Mouse (Mus musculus) adipocyte (in vitro differentiated cells): ENCODE data around the gene Fam167b.
A peak's percentile ranks its signal among the peaks of the same experiment; 100 is the strongest.

Experiments
- DNase-seq: peaks from one replicate; pipeline ENCODE4 v3.0.0-alpha.2; 2016; ENCODE audit warnings: low spot score

The Fam167b gene

DNA sequence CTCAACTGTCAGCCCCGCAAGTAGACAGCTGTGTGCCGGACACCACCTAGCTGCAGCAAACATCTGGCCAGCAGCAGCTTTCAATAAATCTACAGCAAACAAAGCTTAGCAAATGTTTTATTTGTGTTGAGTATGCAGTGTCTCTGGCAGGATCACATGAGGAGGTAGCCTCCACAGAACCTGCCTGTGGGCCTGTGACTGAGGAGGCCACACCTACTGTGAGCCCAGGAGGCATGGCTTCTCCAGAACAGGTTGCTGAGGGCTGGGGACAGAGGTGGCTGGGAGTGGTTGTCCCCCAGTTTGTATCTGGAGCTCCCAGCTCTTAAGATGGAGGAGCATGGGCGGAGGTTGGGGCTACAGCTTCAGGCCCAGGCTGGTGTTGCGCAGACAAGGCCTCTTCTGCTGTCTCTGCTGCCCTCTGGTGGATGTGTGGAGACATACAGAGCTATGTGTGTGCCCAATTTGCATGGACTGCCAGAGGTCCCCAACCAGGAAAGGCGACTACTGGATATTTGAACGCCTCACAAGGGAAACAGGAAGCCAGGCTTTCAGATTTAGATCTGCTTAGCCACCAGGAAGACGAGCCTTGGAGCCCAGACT lies 30.2 kb upstream of the Fam167b start:
- peak; percentile 88 for DNase-seq

DNA sequence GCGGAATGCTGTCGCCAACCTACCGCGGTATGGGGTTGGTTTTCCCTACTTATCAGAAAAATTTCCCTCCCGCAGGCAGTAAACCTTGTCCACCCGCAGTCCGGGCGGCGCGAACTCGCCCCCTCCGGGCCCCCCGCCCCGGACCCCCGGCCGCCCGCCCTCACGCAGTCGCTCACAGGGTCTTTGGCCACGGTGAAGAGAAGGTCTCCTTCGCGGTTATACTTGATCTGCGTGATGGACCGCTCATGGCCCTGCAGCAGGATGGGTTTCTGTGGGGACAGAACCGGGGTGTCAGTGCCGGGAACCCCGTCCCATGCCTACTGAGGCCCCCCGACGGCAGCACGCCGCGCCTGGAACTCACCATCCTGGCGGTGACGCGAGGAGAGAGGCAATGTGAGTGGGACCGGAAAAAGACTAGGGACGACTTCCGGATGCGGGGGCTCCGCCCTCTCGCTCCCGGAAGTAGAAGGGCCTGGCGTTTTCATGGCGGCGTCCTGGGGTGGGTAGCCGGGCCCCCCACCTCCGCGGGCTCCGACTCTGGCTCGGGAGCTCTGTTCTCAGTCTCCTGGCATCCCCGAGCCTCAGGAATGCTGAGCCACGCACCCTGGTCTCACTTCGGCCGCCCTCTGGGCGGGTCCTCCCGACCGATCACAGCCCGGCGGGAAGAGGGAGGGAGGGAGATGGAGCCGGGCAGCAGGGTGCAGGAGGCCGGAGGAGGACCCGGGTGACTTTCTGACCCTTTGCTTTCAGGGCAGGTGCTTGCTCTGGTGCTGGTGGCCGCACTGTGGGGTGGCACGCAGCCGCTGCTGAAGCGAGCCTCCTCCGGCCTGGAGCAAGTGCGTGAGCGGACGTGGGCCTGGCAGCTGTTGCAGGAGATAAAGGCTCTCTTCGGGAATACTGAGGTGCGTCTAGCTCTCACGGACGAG lies 22.1 kb upstream of the Fam167b start, which contains the start of the genes Eif3i and Tmem234:
Gene Eif3i (minus strand): TSS at position 416 of the 926 bp plus-strand sequence.
Gene Tmem234 (plus strand): TSS at position 436 of the 926 bp plus-strand sequence.
- DNase-seq: peak; percentile 79

DNA sequence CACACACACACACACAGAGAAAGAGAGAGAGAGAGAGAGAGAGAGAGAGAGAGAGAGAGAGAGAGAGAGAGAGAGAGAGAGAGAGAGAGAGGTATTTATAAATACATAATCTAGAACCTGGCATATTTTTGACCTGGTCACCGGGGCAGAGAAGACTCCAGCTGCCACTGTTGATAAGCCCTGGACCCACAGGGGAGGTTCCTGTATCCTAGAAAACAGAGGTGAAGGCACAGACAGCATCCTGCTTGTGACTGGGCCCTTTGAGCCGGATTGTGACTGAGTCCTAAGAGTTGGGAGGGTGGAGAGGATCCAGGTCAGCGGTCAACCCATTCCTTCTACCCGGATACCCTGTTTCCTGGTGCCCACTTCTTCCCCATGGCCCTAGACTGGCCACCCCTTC lies 10.5 kb upstream of the Fam167b start:
- no peak for DNase-seq

DNA sequence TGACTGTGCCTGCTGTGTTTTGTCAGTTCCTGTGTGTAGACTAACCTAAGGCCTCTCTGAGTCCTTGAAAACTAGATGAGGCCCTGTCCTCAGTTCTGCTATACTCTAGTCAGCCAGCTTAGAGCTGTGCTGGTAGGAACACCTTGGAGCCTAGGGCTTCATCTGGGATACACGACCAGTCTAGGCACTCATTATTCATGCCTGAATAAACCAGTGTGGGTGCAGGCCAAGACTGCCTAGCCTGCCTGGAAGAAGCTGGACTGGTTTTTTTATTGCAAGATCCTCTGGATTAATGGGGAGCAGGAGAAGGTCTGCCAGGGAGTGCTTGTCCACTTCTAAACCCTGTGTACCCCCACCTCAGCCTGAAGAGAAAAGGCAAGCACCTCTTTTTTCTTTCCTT lies 8.6 kb upstream of the Fam167b start:
- no peak for DNase-seq

DNA sequence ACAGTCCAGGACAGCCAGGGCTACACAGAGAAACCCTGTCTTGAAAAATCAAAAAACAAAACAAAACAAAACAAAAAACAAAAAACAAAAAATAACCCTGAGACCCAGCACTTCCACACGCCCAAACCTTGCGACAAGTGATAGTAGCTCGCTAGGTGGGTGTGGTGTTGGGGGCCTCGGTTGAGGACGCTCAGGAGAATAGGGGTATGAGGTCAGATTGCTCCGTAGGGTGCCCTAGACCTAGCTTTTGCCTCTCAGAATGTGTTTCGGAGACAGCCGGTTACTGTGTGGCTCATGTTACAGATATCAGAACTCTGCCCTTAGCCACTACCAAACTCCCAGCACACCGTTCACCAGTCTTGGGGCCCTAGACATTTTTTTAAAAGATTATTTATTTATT lies 7.4 kb upstream of the Fam167b start:
- DNase-seq: no peak

DNA sequence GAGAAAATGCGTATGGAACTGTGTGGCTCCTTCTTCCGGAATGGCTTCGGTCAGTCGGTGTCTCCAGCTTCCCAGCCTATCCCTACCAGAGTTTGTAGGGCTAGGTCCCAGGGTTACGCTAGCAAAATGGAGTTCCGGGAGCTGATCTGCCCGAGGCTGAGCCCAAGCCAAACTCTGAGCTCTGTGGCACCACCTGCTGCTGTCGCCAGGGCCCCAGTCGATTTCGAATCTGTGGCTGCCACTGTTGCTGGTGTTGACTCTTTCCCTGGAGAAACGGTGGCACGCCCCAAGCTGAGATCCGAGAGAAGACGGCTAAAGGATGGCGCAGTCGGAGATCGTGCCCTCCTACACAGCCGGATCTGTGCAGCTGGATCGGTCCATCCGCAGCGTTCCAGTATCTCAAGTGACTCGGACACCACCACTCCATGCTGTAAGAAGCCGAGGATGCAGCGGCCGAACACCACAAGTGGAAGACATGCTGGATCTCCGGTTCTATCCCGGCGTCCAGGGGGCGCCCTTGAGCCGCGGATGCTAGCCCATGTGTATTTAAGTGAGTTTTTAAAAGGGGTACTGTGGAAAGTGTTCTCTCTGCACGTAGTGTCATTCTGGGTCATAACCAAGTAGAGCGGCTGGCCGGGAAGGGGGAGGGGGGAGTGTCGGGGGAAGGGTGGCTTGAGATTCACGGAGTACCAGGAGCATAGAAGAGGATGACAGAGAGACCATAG lies 6.7 kb upstream of the Fam167b start:
- peak; percentile 20 for DNase-seq

DNA sequence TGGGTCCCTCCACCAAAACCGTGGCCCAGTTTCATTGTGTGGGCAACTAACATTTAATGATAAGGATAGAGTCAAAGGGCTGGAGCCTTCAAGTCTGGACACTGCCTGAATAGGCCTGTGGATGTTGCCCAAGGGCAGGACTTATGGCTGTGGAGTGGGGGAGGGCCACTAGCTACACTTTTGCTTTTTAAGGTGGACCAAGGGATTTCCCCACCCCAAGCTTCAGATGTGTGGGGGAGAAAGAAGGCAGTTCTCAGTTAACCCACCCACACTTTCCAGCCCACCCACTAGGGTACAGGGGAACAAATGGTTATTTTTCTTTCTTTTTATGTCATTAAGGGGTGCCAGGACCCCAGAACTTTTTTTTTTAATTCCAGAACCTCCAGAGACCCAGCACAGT lies 6.0 kb upstream of the Fam167b start:
- no peak for DNase-seq

DNA sequence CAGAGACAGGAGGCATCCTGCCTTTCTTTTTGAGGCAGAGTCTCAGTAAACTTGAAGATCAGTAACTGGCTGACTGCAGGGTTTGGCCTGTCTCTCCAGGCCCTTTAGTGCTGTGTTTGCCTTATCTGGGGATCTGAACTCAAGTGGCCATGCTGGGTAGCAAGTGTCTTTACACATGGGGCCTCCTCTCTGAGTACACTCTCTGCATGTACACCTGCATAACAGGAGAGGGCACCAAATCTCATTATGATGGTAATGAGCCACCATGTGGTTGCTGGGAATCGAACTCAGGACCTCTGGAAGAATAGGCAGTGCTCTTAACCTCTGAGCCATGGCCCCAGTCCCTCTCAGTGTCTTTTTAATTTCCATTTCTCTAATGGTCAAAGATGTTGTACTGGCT lies 3.9 kb upstream of the Fam167b start:
- no peak for DNase-seq

DNA sequence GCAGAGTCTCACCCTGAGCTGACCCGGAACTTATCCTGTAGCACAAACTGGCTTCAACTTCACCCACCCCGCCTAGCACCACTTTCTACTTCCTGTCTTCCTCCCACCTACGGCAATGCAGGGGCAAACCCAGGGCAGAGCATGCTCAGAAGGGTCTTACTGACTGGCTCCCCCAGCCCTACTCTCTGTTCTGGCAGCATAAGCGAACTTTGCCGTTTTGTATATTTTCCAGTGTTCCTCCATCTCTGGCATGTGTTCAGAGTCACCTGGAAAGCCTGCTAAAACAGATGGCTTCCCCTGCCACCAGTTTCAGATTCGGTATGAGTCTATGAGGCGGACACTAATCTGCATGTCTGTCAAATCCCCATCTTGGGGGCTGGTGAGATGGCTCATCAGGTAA lies 2.0 kb upstream of the Fam167b start:
- DNase-seq: no peak

DNA sequence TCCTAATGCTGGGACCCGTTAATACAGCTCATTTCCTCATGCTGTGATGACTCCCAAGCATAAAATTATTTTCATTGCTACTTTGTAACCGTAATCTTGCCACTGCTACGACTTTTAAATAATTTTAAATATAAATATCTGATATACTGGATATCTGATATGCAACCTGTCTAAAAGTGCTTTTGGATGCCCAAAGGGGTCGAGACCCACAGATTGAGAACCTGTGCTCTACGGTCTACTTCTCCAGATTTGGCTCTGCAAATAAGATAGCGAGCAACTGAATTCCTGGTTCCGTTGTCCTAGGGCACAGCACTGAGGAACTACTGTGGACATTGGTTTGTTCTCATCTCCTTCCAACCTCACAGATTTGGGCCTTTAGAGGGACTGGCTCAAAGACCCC lies 661 bp downstream of the Fam167b start:
- DNase-seq: no peak

DNA sequence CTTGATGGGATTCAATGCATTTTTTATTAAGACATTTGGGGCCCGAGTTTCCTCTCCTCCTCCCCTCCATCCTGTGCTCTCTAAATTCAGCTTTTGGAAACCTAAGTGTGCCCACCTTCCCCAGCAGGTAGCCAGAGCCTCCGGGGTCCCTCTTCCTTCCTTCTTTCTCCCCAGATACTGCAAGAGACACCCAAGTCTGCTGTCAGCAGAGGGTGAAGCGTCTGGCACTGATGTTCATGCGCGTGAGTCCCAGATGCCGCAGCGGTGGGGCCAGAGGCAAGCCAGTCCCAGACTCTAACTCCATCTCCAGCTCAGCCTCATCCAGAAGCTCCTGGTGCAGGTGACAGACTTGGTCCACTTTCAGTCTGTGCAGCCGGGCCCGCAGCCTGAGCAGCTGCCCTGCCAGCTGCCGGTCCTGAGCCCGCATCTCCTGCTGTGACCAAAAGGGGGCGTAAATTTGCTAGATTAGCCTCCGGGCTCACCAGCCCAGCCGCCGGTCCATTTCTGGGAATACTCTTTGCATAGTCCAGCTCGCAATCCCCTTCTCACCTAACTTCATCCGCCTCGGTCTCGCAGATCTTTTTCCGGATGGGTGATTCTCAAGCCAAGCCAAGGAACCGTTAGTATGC lies 1.4 kb downstream of the Fam167b start:
- no peak for DNase-seq

DNA sequence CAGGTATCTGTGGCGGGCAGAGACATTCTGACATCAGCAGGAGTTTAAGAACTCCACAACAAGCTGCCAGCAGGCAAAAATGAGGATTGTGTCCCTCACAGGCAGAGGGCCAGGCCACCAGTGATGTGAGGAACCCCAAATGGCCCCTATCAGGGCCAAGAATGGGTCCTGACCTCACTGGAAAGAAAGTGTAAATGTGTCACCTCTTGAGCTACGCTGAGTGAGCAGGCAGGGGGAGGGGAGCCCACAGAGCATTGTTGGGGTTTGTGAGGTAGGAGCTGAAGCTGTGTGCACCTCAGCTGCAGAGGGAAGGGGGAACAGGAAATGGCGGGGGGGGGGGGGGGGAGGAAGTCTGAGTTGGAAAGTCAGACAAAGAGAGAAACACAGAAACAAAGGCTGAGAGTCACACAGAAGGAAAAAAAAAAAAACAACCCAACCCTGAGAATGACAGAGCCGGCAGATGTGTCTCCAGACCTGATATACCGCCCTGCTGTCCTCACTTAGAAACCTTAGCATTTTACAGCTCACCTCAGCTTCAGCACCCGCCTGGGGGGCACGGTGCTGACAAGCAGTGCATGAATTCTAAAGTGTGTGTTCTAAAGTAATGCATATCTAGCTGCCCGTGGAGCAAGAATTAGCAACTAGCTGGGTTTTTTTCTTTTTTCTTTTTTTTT lies 3.0 kb downstream of the Fam167b start:
- no peak for DNase-seq

DNA sequence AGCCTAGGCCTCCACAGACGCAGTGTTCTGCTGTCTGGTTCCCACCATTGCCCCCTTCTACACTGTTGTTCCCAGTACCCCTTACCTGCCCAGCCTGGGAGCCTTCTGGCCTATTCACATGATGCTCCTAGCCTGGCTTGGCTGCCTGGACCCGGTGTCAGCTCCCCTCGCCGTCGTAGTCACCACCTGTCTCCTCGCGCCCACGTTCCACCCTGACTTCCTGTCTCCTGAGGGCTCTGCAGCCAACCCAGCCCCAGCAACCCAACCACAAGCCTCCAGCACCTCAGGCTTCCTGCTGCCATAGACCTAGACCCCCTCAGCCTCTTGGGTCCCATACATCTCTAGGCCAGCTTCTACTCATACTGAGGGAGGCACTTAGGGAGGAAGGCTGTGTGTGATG lies 4.9 kb downstream of the Fam167b start, which contains the start of gene Lck:
Gene Lck (minus strand): TSS at position 212 of the 400 bp plus-strand sequence.
- no peak for DNase-seq

DNA sequence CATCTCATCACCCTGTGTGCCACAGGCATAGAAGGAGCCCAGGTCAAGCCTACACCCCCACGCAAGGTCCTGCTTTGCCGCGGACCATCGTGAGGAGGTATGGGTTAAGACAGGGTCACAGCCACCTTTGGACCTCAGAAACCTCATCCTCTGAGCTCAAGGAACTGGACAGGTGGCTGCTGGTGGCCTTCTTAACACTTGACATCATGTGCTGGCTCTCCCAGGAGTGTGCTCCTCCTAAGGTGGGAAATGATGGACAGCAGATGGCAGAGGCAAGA lies 5.3 kb downstream of the Fam167b start:
- no peak for DNase-seq

DNA sequence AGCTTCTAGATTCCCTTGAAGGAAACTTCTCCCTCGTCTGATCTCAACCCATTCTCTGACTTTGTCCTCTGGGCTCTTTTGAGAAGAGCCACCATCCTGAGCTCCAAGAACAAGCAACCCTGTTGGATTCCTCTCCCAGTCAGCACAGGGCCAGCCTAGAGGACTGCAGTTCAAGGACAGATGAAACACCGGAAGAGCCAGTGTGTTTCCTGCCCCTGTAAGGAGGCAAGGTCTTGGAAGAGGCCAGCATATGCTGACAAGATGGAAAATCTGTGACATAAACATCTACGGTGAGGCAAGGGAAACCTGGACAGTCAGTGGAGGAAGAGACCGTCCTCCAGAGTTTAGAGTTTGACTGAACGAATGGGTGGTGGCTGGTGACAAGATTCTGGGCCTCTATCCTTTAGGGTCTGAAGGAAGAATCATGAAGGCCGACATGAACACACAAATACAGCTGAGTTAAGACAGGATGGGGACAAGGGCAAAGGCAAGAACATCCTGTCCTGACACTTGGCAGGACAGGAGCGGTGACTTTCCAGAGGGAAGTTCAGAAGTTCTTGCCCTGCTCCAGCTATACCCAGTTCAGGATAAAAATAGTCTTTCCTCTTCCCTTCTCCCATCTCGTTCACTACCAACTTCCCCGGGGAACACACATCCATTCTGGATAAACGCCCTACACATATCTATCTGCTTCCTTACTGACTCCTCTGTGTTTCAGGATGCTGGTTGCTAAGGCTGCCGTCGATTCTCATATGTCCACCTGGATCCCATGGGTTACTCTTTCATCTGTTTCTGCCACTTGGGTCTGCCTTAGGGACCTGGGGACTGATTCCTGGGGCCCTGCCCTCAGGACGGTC lies 5.9 kb downstream of the Fam167b start:
- no peak for DNase-seq

DNA sequence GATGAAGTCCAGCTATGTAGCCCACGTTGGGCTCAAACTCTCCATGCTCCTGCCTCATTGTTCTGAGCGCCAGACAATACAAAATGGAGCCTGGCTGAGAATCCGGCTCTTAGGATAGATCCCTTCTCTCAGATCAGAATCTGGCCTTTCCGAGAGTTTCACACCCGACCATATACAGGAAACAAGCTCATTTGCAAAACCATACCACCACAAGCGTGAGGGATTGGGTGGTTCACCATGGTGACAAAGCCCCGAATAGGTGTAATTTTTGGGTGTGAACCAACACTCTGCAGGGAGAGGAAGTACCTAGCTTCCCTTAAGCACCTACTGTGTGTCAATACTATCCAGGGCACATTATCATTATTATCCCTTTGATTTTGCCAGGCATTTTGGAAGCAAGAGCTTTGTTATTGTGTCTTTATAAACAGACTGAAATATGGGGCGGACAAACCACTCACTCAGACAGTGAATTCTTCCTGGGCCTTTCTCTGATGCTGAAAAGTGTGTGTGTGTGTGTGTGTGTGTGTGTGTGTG lies 6.7 kb downstream of the Fam167b start:
- DNase-seq: no peak

DNA sequence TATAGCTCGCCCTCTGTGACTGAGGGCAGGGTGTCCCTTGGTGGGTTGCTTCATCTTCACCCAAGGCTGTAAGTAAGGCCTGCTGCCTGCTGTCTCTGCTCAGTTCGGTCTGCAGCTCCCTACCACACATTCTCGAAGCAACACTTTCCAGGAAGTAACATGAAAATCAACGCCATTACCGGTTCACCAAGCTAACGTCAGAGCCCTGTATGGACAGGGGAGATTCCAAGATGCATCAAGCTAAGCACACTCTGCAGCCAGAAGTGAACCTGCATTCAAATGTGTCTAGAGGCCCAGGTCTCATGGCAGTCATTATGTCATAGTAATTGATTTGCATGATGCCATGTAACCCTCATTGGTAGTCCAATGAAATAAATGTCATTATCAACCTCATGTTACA lies 8.3 kb downstream of the Fam167b start:
- no peak for DNase-seq

DNA sequence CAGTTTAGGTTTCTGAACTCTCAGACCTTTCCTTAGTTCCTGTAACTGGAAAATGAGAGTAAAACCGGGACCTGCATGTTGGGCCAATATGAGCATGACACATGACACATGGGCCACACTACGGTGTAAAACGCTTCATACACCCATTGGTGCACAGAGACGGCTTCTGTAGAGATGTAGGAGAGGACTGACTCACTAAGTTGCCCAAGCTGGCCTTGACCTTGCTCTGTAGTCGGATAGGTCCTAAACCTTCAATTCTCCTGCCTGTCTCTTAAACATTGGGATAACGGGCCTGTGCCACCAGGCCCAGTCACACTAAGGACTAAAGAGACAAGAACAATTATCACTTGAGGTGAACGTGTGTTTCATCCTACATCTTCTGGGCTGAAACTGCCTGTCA lies 10.0 kb downstream of the Fam167b start:
- no peak for DNase-seq

DNA sequence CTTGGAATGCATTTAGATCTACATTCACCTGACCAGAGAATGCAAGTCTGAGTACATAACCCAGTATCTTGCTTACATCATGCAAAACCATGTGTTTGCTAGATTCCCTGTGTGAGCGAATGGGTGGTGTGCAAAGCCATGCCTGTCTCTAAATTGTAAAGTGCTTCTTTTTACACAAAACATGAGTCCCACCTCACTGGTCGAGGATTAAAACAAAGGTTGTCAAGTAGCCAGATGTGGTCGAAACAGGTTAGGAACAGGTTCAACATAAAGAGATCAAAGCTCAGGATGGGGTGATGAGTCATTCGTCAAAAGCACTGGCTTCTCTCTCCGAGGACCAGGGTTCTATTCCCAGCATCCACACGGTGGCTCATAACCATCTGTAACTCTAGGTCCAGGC lies 13.2 kb downstream of the Fam167b start:
- no peak for DNase-seq

DNA sequence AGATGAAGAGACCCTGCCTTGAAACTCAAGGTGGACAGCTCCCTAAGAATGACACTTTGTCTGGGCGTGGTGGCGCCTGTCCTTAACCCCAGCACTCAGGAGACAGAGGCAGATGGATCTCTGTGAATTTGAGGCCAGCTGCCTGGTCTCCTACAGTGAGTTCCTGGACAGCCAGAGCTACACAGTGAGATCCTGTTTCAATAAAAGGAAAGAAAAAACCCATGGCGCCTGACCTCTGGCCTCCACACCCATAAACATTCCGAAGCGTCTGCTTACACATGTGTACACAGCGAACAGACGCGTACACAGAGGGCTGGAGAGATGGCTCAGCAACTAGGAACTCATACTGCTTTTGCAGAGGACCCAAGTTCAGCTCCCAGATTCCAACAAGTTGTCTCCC lies 14.6 kb downstream of the Fam167b start:
- DNase-seq: no peak

DNA sequence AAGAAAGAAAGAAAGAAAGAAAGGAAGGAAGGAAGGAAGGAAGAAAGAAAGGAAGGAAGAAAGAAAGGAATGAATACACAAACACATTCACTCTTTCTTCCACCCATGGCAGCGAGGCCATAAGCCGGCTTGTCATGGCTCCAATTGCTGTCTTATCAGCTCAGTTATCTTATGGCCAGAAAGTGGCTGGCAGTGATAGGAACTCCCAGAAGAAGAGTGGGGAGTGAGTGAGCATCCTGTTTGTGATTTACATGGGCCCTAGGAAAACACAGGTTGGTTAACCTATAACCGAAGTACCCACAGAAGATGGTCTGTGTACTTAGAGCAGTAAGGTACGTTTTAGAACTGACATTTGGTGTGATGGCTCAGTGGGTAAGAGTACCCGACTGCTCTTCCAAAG lies 17.2 kb downstream of the Fam167b start:
- DNase-seq: no peak
